Mouse (Mus musculus): ENCODE measurements at regions not wholly inside any gene's neighbourhood (a gene's known extent, or its start where the extent isn't known, plus 50 kb on each side); places are given as distances from the start of the nearest gene placed in this dataset.

DNA sequence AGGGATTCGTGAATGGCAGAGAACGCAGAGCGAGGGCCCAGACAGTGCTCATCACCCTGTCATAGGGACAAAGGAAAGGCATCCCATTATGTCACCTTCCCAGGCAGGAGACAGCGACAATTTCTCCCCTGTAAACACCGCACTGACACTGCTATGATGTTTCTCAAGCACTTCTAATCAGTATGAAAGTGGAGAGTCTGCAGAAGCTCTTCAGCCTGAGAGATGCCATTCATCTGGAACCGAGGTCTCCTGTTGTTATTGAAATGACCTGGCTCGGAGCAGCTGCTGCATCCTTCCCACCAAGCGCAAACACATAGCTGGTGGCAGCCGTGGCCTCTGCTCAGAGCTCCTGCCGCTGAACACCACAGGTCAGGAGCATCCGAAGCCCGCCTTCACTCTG, 380.5 kb upstream of the Smim15 start:
- Histone ChIP-seq H3K9ac (peak overlapping the region; percentile 41; the same call in 1 of the 2 replicates), H3K4me1 (replicated peaks) (peaks cover 24% of the 10 kb centered on the region), H3K4me2 (no peak overlapping the region), H3K9me3 (no peaks in the 10 kb centered on the region), H3K36me3 (no peaks in the 10 kb centered on the region), H3K27me3 (no peaks in the 10 kb centered on the region; the same call in 1 of the 2 replicates), H3K27ac (replicated peaks) (0 out of 2 replicates have a peak overlapping the region, but pooled peaks have one; percentile 33), H3K4me3 (no peak overlapping the region)
- peak; percentile 47; the same call in 1 of the 2 replicates for ATAC-seq (ENCODE audit: low read depth)
- WGBS = 11% methylated on average over 12 of the region's 12 CpGs

DNA sequence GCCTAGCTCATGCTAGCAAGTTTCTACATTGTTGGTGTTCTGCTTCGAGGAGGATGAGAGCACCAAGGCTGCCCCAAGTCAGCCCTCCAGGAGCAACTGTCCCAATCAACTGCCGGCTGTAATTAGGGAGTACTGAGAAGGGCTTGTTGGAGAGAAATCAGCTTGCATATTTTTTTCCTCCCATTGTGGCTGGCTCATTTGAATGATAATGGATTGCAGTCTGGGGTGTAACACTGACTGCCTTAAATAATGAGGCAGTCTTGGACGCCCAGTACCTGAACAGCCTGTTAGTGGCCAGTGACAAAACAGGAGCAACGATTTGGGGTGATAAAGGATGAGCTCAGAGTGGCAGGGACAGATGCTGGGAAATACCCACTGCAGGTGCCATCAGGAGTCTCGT, 382.8 kb upstream of the Smim15 start:
- Histone ChIP-seq H3K27me3 (no peaks in the 10 kb centered on the region), H3K4me2 (no peak overlapping the region), H3K9me3 (no peaks in the 10 kb centered on the region), H3K4me3 (no peak overlapping the region), H3K27ac (replicated peaks) (no peak overlapping the region), H3K9ac (no peak overlapping the region), H3K4me1 (replicated peaks) (peaks cover 24% of the 10 kb centered on the region), H3K36me3 (no peaks in the 10 kb centered on the region)
- ATAC-seq (ENCODE audit: low read depth) = no peak
- WGBS = 8% methylated on average over 5 of the region's 5 CpGs

DNA sequence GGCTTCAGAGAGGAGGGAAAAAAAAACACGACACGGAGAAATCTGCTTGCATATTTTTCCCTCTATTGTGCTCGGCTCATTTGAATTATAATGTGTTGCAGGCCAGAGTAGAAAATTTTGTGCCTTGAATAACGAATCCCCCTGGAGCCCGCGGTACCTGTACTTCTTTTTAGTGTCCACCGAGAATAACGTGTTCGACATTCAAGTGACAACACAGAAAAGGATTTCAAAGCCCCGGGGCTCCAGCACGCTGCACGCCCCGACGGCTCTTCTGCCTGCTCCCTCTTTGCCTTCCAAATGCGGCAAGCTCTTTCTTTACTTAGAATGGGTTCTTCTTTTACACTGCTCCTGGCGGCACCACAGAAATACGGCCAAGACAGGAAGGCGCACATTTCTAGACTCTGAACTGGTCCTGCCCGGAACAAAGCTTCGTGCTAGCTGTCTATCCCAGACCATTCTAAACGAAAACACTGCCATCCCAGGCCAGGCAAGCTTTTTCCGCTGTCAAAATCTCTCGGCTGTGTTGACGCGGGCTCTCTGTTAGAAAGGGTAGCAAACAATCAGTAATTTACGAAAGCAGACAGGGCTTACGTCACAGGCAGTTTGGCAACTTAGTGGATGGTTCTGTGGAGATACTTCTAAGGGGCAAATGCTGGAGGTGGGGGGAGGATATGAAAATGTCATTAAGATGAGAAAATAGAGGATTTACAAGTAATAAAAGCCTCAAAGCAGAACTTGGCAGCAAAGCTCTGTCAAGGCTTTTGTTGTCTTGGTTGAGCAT, 398.2 kb upstream of the Smim15 start:
- Histone ChIP-seq H3K27ac (replicated peaks) (peak overlapping the region; percentile 80), H3K4me2 (peak overlapping the region; percentile 57), H3K36me3 (no peaks in the 10 kb centered on the region), H3K9ac (peak overlapping the region; percentile 74), H3K27me3 (peaks cover 27% of the 10 kb centered on the region), H3K4me1 (replicated peaks) (peaks cover 30% of the 10 kb centered on the region), H3K9me3 (no peaks in the 10 kb centered on the region), H3K4me3 (peak overlapping the region; percentile 38)
- ATAC-seq (ENCODE audit: low read depth) = peak; percentile 21; the same call in 1 of the 2 replicates
- WGBS = 2% methylated on average over 27 of the region's 27 CpGs

DNA sequence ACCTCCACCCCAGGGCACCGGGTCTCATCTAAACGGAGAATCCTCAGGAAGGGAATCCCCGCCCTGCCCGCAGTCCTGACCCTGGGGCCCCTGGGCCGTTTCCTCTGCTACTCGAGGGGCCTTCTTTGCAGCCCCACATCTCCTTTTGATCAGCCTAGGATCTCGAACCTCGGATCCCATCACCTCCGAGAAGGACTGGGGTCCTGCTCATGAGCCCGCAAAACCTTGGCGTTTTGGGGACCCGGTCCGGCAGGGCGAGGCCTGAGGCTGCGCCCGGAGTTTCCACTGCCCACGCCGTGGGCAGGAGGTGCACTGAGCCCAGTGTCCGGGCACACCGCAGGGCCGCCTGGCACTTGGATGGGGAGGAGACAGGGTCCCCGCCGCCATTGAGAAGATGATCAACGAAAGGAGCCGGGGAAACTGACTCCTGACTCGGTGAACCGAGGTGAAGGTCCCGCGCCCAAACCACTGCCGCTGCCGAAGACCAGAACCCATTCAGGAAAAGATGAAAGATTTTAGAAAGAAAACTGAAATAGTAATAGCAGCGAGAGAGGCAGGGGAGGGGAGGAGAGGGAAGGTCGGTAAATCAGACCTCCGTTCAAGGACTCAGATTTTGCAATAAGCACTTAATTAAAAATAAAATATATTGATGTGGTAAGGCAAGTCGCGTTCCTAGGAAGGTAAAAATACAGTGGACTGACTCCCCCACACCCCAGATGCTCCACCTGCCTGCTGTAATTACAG, 399.0 kb upstream of the Smim15 start:
- Histone ChIP-seq H3K9ac (peak overlapping the region; percentile 74), H3K4me3 (peak overlapping the region; percentile 38), H3K9me3 (no peaks in the 10 kb centered on the region), H3K4me1 (replicated peaks) (peaks cover 30% of the 10 kb centered on the region), H3K27ac (replicated peaks) (peak overlapping the region; percentile 80), H3K36me3 (no peaks in the 10 kb centered on the region), H3K4me2 (peak overlapping the region; percentile 57), H3K27me3 (peaks cover 27% of the 10 kb centered on the region)
- ATAC-seq (ENCODE audit: low read depth) = no peak
- 3% methylated on average over 36 of the region's 36 CpGs for WGBS

DNA sequence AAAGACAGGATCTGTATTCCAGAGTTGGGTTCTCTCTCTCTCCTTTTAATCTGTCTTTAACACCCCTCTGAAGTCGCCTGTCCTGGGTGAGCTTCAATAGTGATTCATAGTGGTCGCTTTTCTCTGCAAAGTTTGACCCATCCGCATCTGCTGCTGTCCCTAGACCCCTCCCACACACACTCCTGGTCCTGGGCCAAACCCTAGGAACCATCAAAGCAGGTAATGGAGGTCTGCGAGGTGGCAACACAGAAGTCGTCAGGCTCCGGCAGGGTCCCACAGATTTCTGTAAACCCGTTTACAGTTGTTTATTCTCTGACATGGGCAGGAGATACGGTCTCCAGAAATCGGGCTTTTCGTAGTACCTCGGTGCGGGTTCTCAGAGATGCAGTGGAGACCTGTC, 399.5 kb upstream of the Smim15 start:
- Histone ChIP-seq H3K27me3 (peaks cover 32% of the 10 kb centered on the region), H3K4me2 (peak overlapping the region; percentile 57), H3K27ac (replicated peaks) (no peak overlapping the region), H3K9me3 (no peaks in the 10 kb centered on the region), H3K4me1 (replicated peaks) (peaks cover 30% of the 10 kb centered on the region), H3K4me3 (peak overlapping the region; percentile 38), H3K36me3 (no peaks in the 10 kb centered on the region), H3K9ac (peak overlapping the region; percentile 74)
- WGBS = 40% methylated on average over 12 of the region's 12 CpGs
- no peak for ATAC-seq (ENCODE audit: low read depth)

DNA sequence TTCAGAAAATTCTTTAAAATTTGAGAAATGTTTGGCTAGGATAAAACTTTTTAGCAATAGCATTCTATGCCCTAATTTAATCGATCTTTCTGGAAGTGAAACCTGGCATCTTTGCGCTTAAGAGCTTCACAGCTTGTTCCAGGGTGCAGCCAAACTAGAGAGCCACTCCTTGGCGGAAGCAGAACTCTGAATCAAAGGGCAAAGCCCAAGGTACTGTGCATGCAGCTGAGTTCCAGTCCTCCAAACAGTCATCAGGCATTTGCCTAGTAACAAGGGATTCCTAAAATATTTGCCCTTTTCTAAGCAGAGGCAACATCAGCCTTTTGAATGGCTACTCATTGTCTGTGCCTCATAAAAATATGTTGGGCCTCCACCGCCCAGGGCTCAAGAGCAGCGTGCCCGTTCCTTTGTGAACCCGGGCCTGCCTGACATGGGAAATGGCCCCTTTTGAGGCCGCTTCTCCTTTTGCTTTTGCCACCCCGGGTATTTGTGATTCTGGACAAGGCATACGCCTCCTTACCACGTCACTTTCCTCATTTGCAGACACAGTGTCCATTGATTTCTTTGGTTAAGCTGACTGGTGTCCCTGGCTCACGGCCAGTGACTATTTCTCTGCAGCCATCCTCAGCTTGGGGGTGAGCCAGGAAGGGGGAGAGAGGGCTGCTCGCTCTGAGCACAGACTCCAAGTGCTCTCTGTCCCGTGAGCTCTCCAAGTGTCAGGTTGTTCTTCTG, 402.2 kb upstream of the Smim15 start:
- H3K36me3 ChIP-seq = no peaks in the 10 kb centered on the region
- no peak overlapping the region for H3K4me3 ChIP-seq
- peak overlapping the region; percentile 3; the same call in 1 of the 2 replicates for H3K4me2 ChIP-seq
- ATAC-seq (ENCODE audit: low read depth) = peak; percentile 81
- 29% methylated on average over 14 of the region's 14 CpGs for WGBS
- H3K27ac ChIP-seq (replicated peaks) = peak overlapping the region; percentile 30; the same call in 1 of the 2 replicates
- no peak overlapping the region for H3K9ac ChIP-seq
- peaks cover 35% of the 10 kb centered on the region for H3K27me3 ChIP-seq
- peaks cover 30% of the 10 kb centered on the region for H3K4me1 ChIP-seq (replicated peaks)
- H3K9me3 ChIP-seq = no peaks in the 10 kb centered on the region

DNA sequence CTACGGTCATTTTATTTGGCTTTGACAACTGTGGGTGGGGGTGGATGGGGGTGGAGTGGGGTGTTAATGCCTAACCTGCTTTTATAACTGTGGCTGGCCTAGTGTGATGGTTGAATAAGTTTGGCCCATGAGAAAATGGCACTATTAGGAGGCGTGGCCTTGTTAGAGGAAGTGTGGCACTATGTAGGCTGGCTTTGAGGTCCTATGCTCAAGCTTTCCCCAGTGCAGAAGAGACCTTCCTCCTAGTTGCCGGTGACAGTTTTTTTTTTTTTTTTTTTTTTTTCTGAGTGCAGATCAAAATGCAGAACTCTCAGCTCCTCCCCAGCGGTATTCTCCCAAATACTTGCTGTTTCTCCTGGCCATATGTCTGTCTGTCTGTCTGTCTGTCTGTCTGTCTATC, 404.6 kb upstream of the Smim15 start:
- no peak overlapping the region for H3K27ac ChIP-seq (replicated peaks)
- no peak overlapping the region for H3K9ac ChIP-seq
- no peak for ATAC-seq (ENCODE audit: low read depth)
- H3K4me2 ChIP-seq = no peak overlapping the region
- WGBS = 83% methylated on average over 4 of the region's 4 CpGs
- H3K4me1 ChIP-seq (replicated peaks) = peaks cover 28% of the 10 kb centered on the region
- no peak overlapping the region for H3K4me3 ChIP-seq
- H3K9me3 ChIP-seq = no peaks in the 10 kb centered on the region
- H3K36me3 ChIP-seq = no peaks in the 10 kb centered on the region
- H3K27me3 ChIP-seq = peaks cover 25% of the 10 kb centered on the region

DNA sequence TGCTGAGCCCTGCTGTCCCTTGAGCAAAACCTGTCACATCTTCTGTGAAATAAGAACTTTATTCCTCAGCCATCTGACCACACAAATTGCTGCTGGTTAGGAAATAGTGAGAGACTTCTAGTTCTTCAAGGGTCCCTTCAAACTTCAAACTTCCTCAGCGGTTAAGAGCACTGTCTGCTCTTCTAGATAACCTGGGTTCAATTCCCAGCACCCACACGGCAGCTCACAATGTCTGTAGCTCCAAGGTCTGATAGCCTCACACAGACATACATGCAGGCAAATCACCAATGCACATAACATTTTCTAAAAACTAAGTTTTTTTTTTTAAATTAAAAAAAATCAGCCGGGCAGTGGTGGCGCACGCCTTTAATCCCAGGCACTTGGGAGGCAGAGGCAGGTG, 407.0 kb upstream of the Smim15 start:
- Histone ChIP-seq H3K4me3 (no peak overlapping the region), H3K4me2 (no peak overlapping the region), H3K27me3 (peaks cover 16% of the 10 kb centered on the region; the same call in 1 of the 2 replicates), H3K27ac (replicated peaks) (no peak overlapping the region), H3K9me3 (no peaks in the 10 kb centered on the region; the same call in 1 of the 2 replicates), H3K36me3 (no peaks in the 10 kb centered on the region), H3K4me1 (replicated peaks) (peaks cover 20% of the 10 kb centered on the region), H3K9ac (no peak overlapping the region)
- WGBS = 96% methylated on average over 5 of the region's 5 CpGs
- no peak for ATAC-seq (ENCODE audit: low read depth)

DNA sequence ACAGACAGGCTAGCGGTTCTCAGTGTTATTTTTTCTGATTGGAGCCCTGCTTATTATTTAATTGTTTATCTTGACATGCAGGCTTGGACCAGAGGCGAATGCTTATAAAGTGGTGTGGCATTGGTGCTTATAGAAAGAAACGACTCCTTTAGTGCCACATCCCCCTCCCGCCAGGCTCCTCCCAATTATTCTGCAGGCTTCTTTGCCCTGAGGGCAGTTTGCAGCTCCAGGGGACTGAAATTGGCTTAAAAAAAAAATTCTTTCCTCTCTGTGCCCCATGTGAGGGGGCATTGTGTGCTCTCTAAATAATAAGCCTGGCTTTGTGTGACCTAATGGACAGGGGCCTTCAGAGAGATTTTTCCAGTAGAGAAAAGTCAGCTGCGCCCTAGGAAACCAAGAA, 409.1 kb upstream of the Smim15 start:
- no peak overlapping the region for H3K4me3 ChIP-seq
- no peak for ATAC-seq (ENCODE audit: low read depth)
- 0 out of 2 replicates have a peak overlapping the region, but pooled peaks have one; percentile 26 for H3K9ac ChIP-seq
- no peaks in the 10 kb centered on the region; the same call in 1 of the 2 replicates for H3K9me3 ChIP-seq
- no peaks in the 10 kb centered on the region for H3K36me3 ChIP-seq
- H3K4me2 ChIP-seq = no peak overlapping the region
- H3K27ac ChIP-seq (replicated peaks) = 0 out of 2 replicates have a peak overlapping the region, but pooled peaks have one; percentile 9
- H3K4me1 ChIP-seq (replicated peaks) = peaks cover 16% of the 10 kb centered on the region
- 34% methylated on average over 5 of the region's 5 CpGs for WGBS
- H3K27me3 ChIP-seq = peaks cover 14% of the 10 kb centered on the region; the same call in 1 of the 2 replicates

DNA sequence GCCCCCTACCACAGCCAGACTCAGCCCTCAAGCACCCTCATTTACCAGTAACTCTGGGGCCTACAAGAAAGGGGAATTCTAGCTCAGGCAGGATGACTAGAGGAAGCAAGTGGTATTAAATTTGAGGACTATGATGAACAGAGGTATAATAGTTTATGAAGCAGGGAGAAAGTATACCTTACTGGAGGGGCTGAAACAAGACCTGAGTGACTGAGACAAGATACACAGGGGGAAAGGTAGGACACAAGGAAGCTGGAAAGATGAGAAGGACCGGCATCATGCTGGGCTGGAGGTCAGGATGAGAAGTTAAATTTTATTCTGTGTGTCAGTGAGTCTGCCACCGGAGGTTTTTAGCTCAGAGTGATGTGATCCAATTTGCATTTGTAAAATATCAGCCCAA, 417.2 kb upstream of the Smim15 start:
- H3K36me3 ChIP-seq = no peaks in the 10 kb centered on the region
- H3K4me1 ChIP-seq (replicated peaks) = no peaks in the 10 kb centered on the region
- H3K9me3 ChIP-seq = no peaks in the 10 kb centered on the region
- no peak overlapping the region for H3K4me2 ChIP-seq
- H3K4me3 ChIP-seq = no peak overlapping the region
- H3K27ac ChIP-seq (replicated peaks) = no peak overlapping the region
- H3K27me3 ChIP-seq = 0 out of 2 replicates have a peak, but pooled peaks cover 2% of the 10 kb centered on the region
- H3K9ac ChIP-seq = no peak overlapping the region
- 78% methylated on average over 2 of the region's 2 CpGs for WGBS
- ATAC-seq (ENCODE audit: low read depth) = no peak

DNA sequence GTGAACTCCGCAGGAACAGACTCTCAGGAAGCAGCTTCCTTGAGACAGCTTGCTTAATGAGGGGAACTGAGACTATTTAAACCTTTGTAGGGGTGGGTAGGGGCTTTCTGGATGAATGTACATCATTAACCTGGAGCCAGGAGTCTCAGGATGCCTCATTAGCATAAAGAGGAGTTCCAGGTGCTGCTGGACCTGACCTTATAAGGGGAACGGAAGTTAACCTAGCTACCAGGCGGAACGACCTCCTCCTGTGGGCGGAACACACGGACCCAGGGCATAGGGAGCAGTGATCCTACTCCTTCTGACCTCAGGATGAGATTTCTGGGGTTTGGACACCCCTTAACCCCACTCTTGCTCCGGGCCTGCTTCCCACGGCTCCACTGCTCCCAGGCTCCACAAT, 417.6 kb upstream of the Smim15 start:
- no peaks in the 10 kb centered on the region for H3K9me3 ChIP-seq
- WGBS = 70% methylated on average over 8 of the region's 8 CpGs
- ATAC-seq (ENCODE audit: low read depth) = no peak
- no peaks in the 10 kb centered on the region for H3K36me3 ChIP-seq
- H3K27me3 ChIP-seq = 0 out of 2 replicates have a peak, but pooled peaks cover 2% of the 10 kb centered on the region
- no peak overlapping the region for H3K27ac ChIP-seq (replicated peaks)
- H3K4me3 ChIP-seq = no peak overlapping the region
- H3K4me2 ChIP-seq = no peak overlapping the region
- no peaks in the 10 kb centered on the region for H3K4me1 ChIP-seq (replicated peaks)
- H3K9ac ChIP-seq = no peak overlapping the region
